Mouse (Mus musculus): ENCODE measurements around the gene Olfr403.

DNA sequence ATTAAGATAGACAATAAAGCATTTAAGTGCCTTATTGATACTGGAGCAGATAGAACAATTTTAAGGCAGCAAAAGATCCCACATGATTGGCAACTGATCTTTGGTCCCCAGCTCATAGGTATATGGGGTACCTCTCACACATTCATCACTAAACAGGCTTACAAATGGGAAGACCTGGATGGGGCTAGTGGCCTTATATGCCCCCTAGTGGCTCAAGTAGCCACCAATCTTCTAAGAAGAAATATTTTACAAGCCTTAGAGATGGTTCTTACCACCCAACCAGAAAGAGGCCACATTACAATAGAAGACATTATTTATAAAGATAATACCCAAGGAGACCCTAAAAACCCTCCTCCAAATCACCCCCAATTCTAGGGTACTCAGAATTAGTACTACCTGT is 40.2 kb upstream of the Olfr403 start:
- TF ChIP-seq TCF3 (IDR thresholded peaks at IDR 0.05; ENCODE audit: insufficient read length, low read depth) (no peak), POLR2A (IDR thresholded peaks at IDR 0.05; ENCODE audit: insufficient read length, low read depth) (no peak), E2F4 (IDR thresholded peaks at IDR 0.05; ENCODE audit: insufficient read depth) (no peak), MYOG (IDR thresholded peaks at IDR 0.05; ENCODE audit: control insufficient read depth in 1 of 3, insufficient read depth in 1 of 3, insufficient read length in 2 of 3, low read depth in 2 of 3) (no peak), USF1 (IDR thresholded peaks at IDR 0.05; ENCODE audit: low read depth) (no peak)
